Mouse (Mus musculus) E14TG2a.4 (cell line): Measurements from ENCODE around the gene Ceacam19.

Experiments
- H3K27me3 ChIP-seq: 2 replicates; pipeline ENCODE4 v1.6.1; 2014; ENCODE audit warnings: low read length, control low read depth; ENCODE audit not compliant: insufficient read depth
- H3K36me3 ChIP-seq: 2 replicates; pipeline ENCODE4 v1.6.1; 2014; ENCODE audit warnings: low read length, control low read depth; ENCODE audit not compliant: insufficient read depth
- H3K4me1 ChIP-seq: replicated peaks from 2 replicates; pipeline ENCODE4 v1.6.1; 2014; ENCODE audit warnings: low read depth, low read length, control low read depth
- H3K4me3 ChIP-seq: replicated peaks from 2 replicates; pipeline ENCODE4 v1.5.1; 2014; ENCODE audit warnings: mild to moderate bottlenecking, low read length
- H3K9me3 ChIP-seq: 2 replicates; pipeline ENCODE4 v1.6.1; 2014; ENCODE audit warnings: low read length, control low read depth
- CTCF ChIP-seq: conservative IDR thresholded peaks from 2 replicates; pipeline ENCODE4 v1.5.1; 2014; ENCODE audit warnings: low read length
- NANOG ChIP-seq: IDR thresholded peaks from 2 replicates; pipeline ENCODE4 v1.6.1; 2014; ENCODE audit warnings: borderline replicate concordance, low read length, mixed read lengths
- POU5F1 ChIP-seq: IDR thresholded peaks from 2 replicates; pipeline ENCODE4 v1.6.1; 2014; ENCODE audit warnings: low read length, borderline replicate concordance

The Ceacam19 gene

GRCm38 (mm10) chr7:19826756-19827155, 61.0 kb downstream of the Ceacam19 start:
- Histone ChIP-seq H3K4me1 (peaks cover 77% of the 10 kb centered on the region), H3K36me3 (no peaks in the 10 kb centered on the region), H3K4me3 (peak overlapping the region; percentile 58), H3K27me3 (no peaks in the 10 kb centered on the region), H3K9me3 (no peaks in the 10 kb centered on the region)
- TF ChIP-seq CTCF (no peak), NANOG (no peak), POU5F1 (no peak)
